Mouse (Mus musculus) ovary, postnatal 10 days (tissue): ENCODE data around the gene Tns3.
A peak's percentile ranks its signal among the peaks of the same experiment; 100 is the strongest.

Experiments used
- DNase-seq: peaks from one replicate; pipeline ENCODE4 v3.0.0; 2022; ENCODE audit warnings: low spot score

Gene Tns3

GRCm38 (mm10) chr11:8679221-8679620 lies 14.9 kb upstream of the Tns3 start:
- DNase-seq, result no peak

- DNase-seq, result no peak
These were observed 14.1 kb upstream of the Tns3 start for GRCm38 (mm10) chr11:8678260-8678995.

- no peak for DNase-seq
These were observed 11.6 kb upstream of the Tns3 start for GRCm38 (mm10) chr11:8675701-8676474.

GRCm38 (mm10) chr11:8674549-8675149 lies 10.3 kb upstream of the Tns3 start:
- DNase-seq, result no peak

- no peak for DNase-seq
These were observed 7.4 kb upstream of the Tns3 start for GRCm38 (mm10) chr11:8671698-8672097.

- no peak for DNase-seq
These were observed 4.8 kb upstream of the Tns3 start for GRCm38 (mm10) chr11:8669138-8669537.

GRCm38 (mm10) chr11:8664797-8665196 lies 462 bp upstream of the Tns3 start:
- no peak for DNase-seq

- DNase-seq, result peak; percentile 60
These were observed 617 bp downstream of the Tns3 start for GRCm38 (mm10) chr11:8663444-8664392.

- no peak for DNase-seq
These were observed 1.5 kb downstream of the Tns3 start for GRCm38 (mm10) chr11:8662706-8663429.

- DNase-seq, result no peak
These were observed 3.4 kb downstream of the Tns3 start for GRCm38 (mm10) chr11:8660951-8661350.

GRCm38 (mm10) chr11:8659851-8660250 lies 4.5 kb downstream of the Tns3 start:
- no peak for DNase-seq

GRCm38 (mm10) chr11:8659061-8659460 lies 5.3 kb downstream of the Tns3 start:
- no peak for DNase-seq

- DNase-seq, result no peak
These were observed 6.8 kb downstream of the Tns3 start for GRCm38 (mm10) chr11:8657493-8657892.

- no peak for DNase-seq
These were observed 7.6 kb downstream of the Tns3 start for GRCm38 (mm10) chr11:8656448-8657393.

- no peak for DNase-seq
These were observed 10.5 kb downstream of the Tns3 start for GRCm38 (mm10) chr11:8653800-8654295.

GRCm38 (mm10) chr11:8652792-8653645 lies 11.3 kb downstream of the Tns3 start:
- DNase-seq, result no peak

GRCm38 (mm10) chr11:8652116-8652714 lies 12.1 kb downstream of the Tns3 start:
- no peak for DNase-seq

GRCm38 (mm10) chr11:8651448-8652035 lies 12.8 kb downstream of the Tns3 start:
- no peak for DNase-seq
